Mouse (Mus musculus) bone marrow macrophage, adult 2 months (primary cell): ENCODE measurements around the gene Mamld1.

ENCODE experiments used
- CTCF ChIP-seq: IDR thresholded peaks from 2 replicates; pipeline ENCODE4 v1.5.1; 2012; ENCODE audit warnings: low read depth, mild to moderate bottlenecking, low read length, moderate library complexity
- POLR2A ChIP-seq: IDR thresholded peaks from 2 replicates; pipeline ENCODE4 v1.6.1; 2012; ENCODE audit warnings: mild to moderate bottlenecking, low read depth, low read length, borderline replicate concordance

GRCm38 (mm10) chrX:71131464-71131863 lies 81.4 kb downstream of the Mamld1 start:
- no peak for TF ChIP-seq POLR2A
- no peak for TF ChIP-seq CTCF
